Mouse (Mus musculus) hindbrain, embryonic 12.5 days (tissue): ENCODE measurements at regions not wholly inside any gene's neighbourhood (a gene's known extent, or its start where the extent isn't known, plus 50 kb on each side); places are given as distances from the start of the nearest gene placed in this dataset.

Experiments
- ATAC-seq: fragments of 200-750 bp; cut with Nextera tagmentation; 2 replicates; pipeline ENCODE4 v1.8.0; 2017; ENCODE audit warnings: moderate TSS enrichment; ENCODE audit not compliant: low FRiP score
- H3K27ac ChIP-seq: fragments of 300-500 bp; sonication (generic); 2 replicates; pipeline ENCODE4 v1.5.1; 2016; ENCODE audit warnings: mild to moderate bottlenecking
- H3K27me3 ChIP-seq: fragments of 300-500 bp; sonication (generic); 2 replicates; pipeline ENCODE4 v1.6.1; 2016; ENCODE audit warnings: mild to moderate bottlenecking
- H3K36me3 ChIP-seq: fragments of 300-500 bp; sonication (generic); 2 replicates; pipeline ENCODE4 v1.6.1; 2016; ENCODE audit warnings: mild to moderate bottlenecking
- H3K4me1 ChIP-seq: fragments of 300-500 bp; sonication (generic); 2 replicates; pipeline ENCODE4 v1.6.1; 2016
- H3K4me2 ChIP-seq: fragments of 300-500 bp; sonication (generic); replicated peaks from 2 replicates; pipeline ENCODE4 v1.6.1; 2016; ENCODE audit warnings: mild to moderate bottlenecking
- H3K4me3 ChIP-seq: fragments of 300-500 bp; sonication (generic); 2 replicates; pipeline ENCODE4 v1.5.1; 2016; ENCODE audit warnings: mild to moderate bottlenecking
- H3K9ac ChIP-seq: fragments of 300-500 bp; sonication (generic); 2 replicates; pipeline ENCODE4 v1.6.1; 2016; ENCODE audit warnings: mild to moderate bottlenecking, moderate library complexity
- H3K9me3 ChIP-seq: fragments of 300-500 bp; sonication (generic); replicated peaks from 2 replicates; pipeline ENCODE4 v1.6.1; 2016; ENCODE audit warnings: mild to moderate bottlenecking
- WGBS: fragments of 180-500 bp; shearing (Covaris S2); methylation state at CpG from one replicate; pipeline ENCODE4 v1.1.7; 2016; 5-methylcytosine and 5-hydroxymethylcytosine counted together

DNA sequence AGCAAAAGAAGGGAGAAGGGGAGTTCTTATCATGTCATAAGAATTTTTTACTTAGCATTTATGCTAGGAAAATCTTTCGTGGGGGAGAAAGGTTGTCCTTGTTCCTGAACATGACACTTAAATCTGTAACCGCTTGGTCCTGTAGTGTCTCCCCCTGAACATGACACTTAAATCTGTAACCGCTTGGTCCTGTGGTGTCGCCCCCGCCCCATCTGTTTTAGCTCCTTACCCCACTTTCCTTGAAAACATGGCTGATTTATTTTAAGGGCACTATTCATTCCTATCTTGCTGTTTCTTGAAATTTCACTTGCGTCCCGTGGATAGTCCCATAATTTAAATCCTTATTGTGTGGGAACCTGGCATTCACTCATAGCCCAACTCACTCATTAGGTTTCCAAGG, 82.2 kb downstream of the Rap2a start:
- ATAC-seq = no peak
- no peak overlapping the region for H3K27ac ChIP-seq
- H3K4me2 ChIP-seq = no peak overlapping the region
- H3K9me3 ChIP-seq = no peaks in the 10 kb centered on the region
- H3K4me1 ChIP-seq = no peaks in the 10 kb centered on the region
- no peak overlapping the region for H3K9ac ChIP-seq
- no peaks in the 10 kb centered on the region for H3K27me3 ChIP-seq
- H3K4me3 ChIP-seq = no peak overlapping the region
- 92% methylated on average over 7 of the region's 7 CpGs for WGBS
- no peaks in the 10 kb centered on the region for H3K36me3 ChIP-seq

DNA sequence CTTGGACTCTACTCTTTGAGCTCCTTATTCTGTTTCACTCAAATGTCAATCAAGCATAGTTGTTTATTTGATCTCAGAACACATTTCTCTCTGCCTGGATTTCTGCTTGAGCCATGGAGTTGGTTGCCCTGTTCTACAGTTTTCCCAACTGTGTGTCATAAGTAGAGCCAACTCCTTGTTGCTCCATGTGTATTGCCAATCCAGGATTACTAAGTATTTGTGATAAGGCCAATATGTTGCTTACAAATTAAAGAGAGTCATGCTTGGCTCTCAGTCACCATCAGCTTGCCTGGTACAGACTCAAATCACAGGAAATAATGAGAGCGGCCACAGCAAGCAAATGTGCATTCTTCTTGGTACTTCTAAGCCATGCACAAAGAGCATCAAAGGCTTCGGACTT, 82.7 kb downstream of the Rap2a start:
- no peaks in the 10 kb centered on the region for H3K9me3 ChIP-seq
- no peak overlapping the region for H3K4me2 ChIP-seq

DNA sequence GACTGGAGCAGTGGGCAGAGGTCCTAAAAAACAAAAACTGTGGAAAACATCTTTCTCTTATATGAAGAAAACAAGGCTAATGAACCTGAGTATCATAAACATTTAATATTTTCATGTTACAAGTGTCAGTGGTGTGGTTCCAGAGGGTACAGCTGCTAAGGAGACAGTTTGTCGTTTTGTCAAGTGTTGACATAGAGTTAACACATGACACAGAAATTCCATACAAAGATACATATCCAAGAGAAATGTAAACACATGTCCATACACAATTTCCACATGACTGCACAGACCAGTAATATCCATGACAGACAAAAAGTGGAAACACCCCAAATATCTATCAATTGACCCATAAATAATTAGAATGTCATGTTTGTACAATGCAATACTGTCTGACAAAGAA, 88.7 kb downstream of the Rap2a start:
- no peak overlapping the region for H3K4me2 ChIP-seq
- no peak overlapping the region for H3K4me3 ChIP-seq
- H3K9ac ChIP-seq = no peak overlapping the region
- no peaks in the 10 kb centered on the region for H3K27me3 ChIP-seq
- H3K9me3 ChIP-seq = no peaks in the 10 kb centered on the region
- no peaks in the 10 kb centered on the region for H3K4me1 ChIP-seq
- no peaks in the 10 kb centered on the region for H3K36me3 ChIP-seq
- WGBS = 82% methylated on average over 1 of the region's 1 CpGs
- no peak for ATAC-seq
- H3K27ac ChIP-seq = no peak overlapping the region

More for the DNA sequence above, 82.7 kb downstream of the Rap2a start:
- Histone ChIP-seq H3K9ac (no peak overlapping the region), H3K27ac (no peak overlapping the region), H3K36me3 (no peaks in the 10 kb centered on the region), H3K4me1 (no peaks in the 10 kb centered on the region), H3K27me3 (no peaks in the 10 kb centered on the region), H3K4me3 (no peak overlapping the region)
- ATAC-seq = no peak
- WGBS = 92% methylated on average over 2 of the region's 2 CpGs

DNA sequence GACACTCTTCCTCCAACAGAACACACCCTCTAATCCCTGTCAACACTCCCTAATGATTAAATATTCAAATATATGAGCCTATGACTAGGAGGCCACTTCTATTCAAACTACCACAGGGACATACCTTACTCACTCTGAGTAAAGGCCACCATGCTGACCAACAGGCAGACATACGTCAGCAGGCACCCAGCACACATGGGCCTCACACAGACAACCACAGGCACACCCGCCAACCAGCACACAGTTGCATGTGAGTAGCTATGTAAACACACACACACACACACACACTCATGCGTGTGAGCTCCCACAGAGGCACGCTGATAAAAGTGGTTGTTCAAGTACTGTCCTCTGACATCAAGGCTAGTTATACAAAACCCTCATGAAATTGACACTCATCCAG, 89.8 kb downstream of the Rap2a start:
- H3K9ac ChIP-seq = no peak overlapping the region
- WGBS = 85% methylated on average over 4 of the region's 4 CpGs
- no peaks in the 10 kb centered on the region for H3K9me3 ChIP-seq
- no peak overlapping the region for H3K4me3 ChIP-seq
- no peak overlapping the region for H3K4me2 ChIP-seq
- H3K36me3 ChIP-seq = no peaks in the 10 kb centered on the region
- no peaks in the 10 kb centered on the region for H3K27me3 ChIP-seq
- no peaks in the 10 kb centered on the region for H3K4me1 ChIP-seq
- H3K27ac ChIP-seq = no peak overlapping the region
- ATAC-seq = no peak

DNA sequence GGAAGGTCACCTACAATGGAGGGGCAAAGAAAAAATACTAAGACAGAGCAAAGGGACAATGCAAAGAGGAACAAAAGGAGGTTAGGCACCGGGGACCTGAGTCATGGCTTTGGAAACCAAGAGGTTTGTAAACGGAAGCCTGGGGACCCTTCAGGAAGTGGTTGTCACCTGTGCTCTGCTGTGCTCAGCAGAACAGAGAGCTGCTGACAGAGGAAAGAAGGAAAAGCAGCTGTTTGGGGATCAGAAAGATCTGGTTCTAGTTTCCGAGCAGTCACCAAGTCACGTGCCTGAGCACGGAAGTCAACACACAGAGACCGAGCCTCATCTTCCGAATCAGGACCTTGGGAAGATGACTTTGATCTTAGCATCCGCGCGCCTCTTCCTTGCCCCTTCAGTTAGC, 94.0 kb downstream of the Rap2a start:
- no peak overlapping the region for H3K4me2 ChIP-seq
- 82% methylated on average over 10 of the region's 10 CpGs for WGBS
- no peak overlapping the region for H3K4me3 ChIP-seq

DNA sequence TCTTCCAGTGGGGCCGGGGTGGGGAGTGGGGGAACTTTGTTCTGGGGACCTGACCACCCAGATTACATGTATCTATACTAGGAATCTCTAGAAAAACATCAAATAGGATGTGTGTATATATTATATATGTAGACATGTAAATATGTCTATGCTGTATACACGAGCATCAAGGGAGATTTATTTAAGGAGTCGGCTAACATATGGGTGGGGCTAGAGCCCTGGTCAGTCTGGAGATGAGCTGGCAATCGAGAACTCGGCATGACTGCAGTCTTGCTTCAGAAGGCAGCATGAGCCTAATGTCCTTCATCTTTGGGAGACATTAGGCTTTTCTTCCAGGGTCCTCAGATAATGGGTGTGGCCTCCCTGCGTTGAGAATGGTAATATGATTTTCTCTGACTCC, 97.0 kb downstream of the Rap2a start:
- Histone ChIP-seq H3K4me1 (no peaks in the 10 kb centered on the region), H3K9ac (no peak overlapping the region), H3K27me3 (no peaks in the 10 kb centered on the region), H3K36me3 (no peaks in the 10 kb centered on the region), H3K27ac (no peak overlapping the region), H3K4me2 (no peak overlapping the region), H3K4me3 (no peak overlapping the region), H3K9me3 (no peaks in the 10 kb centered on the region)
- no peak for ATAC-seq
- WGBS = 90% methylated on average over 6 of the region's 6 CpGs

More for the DNA sequence above, 94.0 kb downstream of the Rap2a start:
- Histone ChIP-seq H3K27ac (no peak overlapping the region), H3K27me3 (no peaks in the 10 kb centered on the region), H3K9ac (no peak overlapping the region), H3K9me3 (no peaks in the 10 kb centered on the region), H3K36me3 (no peaks in the 10 kb centered on the region), H3K4me1 (no peaks in the 10 kb centered on the region)
- ATAC-seq = no peak

DNA sequence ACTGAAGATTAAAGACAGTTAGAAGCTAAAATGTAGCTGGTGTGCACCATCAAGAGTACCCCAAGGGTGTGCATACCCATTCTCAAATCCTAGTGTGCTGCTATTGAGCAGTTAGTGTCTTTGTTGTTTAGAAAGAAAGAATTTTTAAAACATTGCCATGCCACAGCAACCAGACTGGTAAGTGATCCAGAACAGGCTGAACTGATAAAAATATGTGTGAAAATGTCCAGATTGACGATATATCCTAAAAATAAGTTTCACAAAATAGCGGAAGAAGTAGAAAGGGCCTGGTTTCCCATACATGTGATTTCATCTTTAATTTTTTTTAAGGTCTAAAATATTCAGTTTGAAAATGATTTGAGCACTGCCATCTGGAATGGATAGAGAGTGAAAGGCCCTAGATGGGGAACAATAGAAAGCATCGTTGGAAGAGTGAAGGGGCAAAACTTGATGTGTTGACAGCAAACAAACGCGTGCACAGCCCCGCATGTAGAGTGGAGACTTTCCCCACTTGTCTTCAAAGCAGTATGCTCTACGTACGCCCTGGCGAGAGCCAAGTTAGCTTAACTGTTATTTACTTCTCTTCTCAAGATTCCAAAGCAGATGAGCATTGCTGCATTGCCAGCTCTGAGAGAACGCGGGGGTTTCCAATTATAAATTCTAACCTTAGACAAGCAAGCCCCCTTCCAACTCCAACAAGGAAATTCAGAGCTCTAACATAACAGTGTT, 100.3 kb downstream of the Rap2a start:
- Histone ChIP-seq H3K27ac (no peak overlapping the region), H3K4me3 (no peak overlapping the region), H3K4me1 (no peaks in the 10 kb centered on the region), H3K27me3 (no peaks in the 10 kb centered on the region), H3K9ac (no peak overlapping the region), H3K4me2 (no peak overlapping the region), H3K36me3 (no peaks in the 10 kb centered on the region), H3K9me3 (no peaks in the 10 kb centered on the region)
- 84% methylated on average over 11 of the region's 11 CpGs for WGBS
- no peak for ATAC-seq

DNA sequence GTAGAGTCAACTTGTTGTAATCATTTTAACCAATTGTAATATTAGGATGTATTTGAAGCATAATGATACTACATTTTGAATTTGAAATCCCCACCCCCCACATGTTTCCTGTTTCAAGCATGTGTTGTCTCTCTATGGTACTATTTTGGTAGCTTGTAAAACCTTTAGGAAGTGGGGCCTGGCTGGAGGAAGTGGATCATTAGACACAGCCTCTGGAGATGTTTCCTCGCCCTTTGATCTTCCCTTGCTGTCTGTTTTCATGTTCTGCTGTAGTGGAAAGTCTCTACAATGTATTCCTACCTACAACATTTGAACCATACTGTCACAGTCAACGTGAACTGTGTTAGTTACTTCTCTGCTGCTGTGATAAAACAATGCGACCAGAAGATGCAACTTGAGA, 105.6 kb downstream of the Rap2a start:
- no peaks in the 10 kb centered on the region for H3K4me1 ChIP-seq
- no peak overlapping the region for H3K27ac ChIP-seq
- H3K27me3 ChIP-seq = no peaks in the 10 kb centered on the region
- H3K4me2 ChIP-seq = no peak overlapping the region
- no peaks in the 10 kb centered on the region for H3K36me3 ChIP-seq
- H3K9me3 ChIP-seq = no peaks in the 10 kb centered on the region
- H3K9ac ChIP-seq = no peak overlapping the region
- no peak overlapping the region for H3K4me3 ChIP-seq
- 72% methylated on average over 3 of the region's 3 CpGs for WGBS
- ATAC-seq = no peak

DNA sequence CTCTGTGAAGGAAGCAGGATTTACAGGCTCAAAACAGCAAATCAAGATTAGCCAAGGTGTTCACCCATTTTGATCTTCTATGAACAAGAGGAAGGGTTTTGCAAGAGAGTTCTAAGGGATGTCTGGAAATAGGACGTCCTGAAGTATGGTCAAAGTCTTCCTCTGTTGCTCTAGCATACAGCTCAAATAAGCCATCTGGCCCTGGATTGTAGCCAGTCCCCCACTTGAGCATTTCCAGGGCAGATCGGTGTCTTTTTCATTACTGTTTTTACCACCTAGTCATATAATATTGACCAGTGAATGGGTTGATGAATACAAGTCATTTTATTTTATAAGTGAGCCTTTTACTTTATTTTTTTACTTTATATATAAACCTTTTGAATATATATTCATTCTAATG, 113.9 kb downstream of the Rap2a start:
- 91% methylated on average over 2 of the region's 2 CpGs for WGBS
- Histone ChIP-seq H3K27ac (no peak overlapping the region), H3K9ac (no peak overlapping the region), H3K4me3 (no peak overlapping the region), H3K36me3 (no peaks in the 10 kb centered on the region), H3K4me1 (no peaks in the 10 kb centered on the region), H3K27me3 (no peaks in the 10 kb centered on the region), H3K4me2 (no peak overlapping the region), H3K9me3 (no peaks in the 10 kb centered on the region)
- no peak for ATAC-seq

DNA sequence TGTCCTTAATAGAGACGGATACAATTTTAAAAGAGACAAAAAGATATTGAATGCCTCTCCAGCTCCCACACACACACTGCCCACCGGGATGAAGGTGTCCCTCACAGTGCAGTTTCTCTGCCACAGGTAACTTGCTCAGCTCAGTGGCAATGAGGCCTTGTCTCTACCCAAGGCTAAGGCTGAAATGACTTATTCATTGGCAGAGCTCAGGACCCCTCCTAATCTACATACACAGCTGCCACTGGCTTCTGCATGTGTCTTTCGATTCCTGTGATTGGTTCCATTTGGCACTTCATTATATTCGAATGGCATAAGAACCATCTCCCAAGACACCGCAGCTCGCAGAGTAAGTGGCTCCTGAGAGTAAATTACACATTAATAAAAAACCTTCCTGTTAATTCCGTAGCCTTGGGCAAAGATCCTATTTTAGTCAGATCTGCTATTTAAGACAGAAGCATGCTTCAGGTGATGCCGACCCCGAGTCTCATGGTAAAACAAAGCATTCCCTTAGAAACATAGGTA, 122.2 kb downstream of the Rap2a start:
- H3K27ac ChIP-seq = no peak overlapping the region
- no peaks in the 10 kb centered on the region for H3K4me1 ChIP-seq
- H3K27me3 ChIP-seq = no peaks in the 10 kb centered on the region
- no peak overlapping the region for H3K4me2 ChIP-seq
- peak; percentile 46; the same call in 1 of the 2 replicates for ATAC-seq
- H3K9ac ChIP-seq = no peak overlapping the region
- no peak overlapping the region for H3K4me3 ChIP-seq
- WGBS = 80% methylated on average over 9 of the region's 9 CpGs
- no peaks in the 10 kb centered on the region for H3K9me3 ChIP-seq
- no peaks in the 10 kb centered on the region for H3K36me3 ChIP-seq

DNA sequence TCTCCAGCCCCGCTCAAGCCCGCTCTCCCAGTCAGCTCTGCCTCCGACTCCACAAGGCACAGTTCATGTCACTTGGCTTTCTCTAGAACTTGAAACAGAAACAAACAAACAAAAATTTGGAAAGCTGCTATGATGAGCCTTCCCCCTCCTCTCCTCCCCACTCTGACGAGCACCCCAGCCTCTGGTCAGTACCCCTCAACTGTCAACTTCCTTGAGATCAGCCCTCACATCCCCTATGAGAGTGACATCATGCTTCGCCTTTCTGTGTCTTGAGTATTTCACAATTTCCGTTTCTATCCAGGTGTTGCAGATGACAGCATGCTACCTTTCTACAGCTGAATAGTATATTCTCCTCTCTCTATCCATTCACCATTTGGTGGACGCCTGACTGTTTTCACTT, 123.3 kb downstream of the Rap2a start:
- H3K36me3 ChIP-seq = no peaks in the 10 kb centered on the region
- no peak overlapping the region for H3K4me3 ChIP-seq
- no peak for ATAC-seq
- H3K4me2 ChIP-seq = no peak overlapping the region
- H3K27me3 ChIP-seq = no peaks in the 10 kb centered on the region
- 93% methylated on average over 7 of the region's 7 CpGs for WGBS
- no peaks in the 10 kb centered on the region for H3K9me3 ChIP-seq
- no peaks in the 10 kb centered on the region for H3K4me1 ChIP-seq
- H3K27ac ChIP-seq = no peak overlapping the region
- H3K9ac ChIP-seq = no peak overlapping the region

DNA sequence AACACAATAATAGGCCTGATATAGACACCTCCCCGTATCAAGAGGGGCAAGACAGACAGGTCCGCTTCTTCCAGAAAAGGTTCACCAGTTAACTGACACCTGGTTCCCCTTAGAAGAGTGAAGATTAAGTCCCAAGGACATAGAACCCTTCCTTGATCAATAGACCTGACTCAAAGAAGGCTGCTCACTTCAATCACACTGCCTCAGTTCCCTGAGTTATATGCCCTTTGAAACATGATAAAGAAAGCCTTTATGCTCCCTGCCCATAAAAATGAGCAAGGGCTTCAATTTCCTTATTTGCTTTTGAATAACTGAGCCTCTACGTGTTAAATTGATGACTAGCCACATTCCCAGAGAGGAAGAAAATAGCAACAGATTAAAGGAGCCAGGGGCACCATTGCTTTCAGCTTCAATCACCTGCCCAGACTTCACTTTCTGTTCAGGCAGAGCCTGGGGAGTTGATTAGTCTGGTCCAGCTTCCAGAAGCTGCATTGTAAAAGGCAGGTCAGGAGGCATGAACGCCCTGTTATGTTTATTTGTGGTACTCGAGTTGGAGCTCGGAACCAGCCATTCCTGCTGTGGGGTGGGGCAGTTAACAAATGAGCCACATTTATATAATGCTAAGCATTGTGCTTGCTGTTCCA, 125.7 kb downstream of the Rap2a start:
- no peaks in the 10 kb centered on the region for H3K9me3 ChIP-seq
- no peaks in the 10 kb centered on the region for H3K4me1 ChIP-seq
- no peak for ATAC-seq
- no peaks in the 10 kb centered on the region for H3K27me3 ChIP-seq
- no peak overlapping the region for H3K27ac ChIP-seq
- H3K4me2 ChIP-seq = no peak overlapping the region
- H3K36me3 ChIP-seq = no peaks in the 10 kb centered on the region
- no peak overlapping the region for H3K4me3 ChIP-seq
- no peak overlapping the region for H3K9ac ChIP-seq
- WGBS = 64% methylated on average over 6 of the region's 6 CpGs

DNA sequence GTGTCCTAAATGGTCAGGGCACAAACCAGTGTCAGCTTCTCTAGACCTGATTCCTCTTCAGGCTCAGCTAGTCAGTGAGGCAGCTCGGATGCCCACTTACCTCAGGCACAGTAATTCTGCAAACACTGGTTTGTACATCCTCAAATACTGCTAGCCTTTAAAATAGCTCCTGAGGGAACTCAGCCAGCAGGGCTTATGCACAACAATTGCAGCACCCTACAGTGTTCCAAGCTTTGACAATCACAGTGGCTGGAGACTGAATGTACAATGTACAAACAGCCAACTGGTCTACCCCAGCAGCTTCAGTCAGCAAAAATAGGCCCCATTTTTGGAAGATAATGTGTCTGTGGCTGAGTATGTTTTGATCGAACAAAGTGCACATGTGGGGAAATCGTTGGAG, 129.6 kb downstream of the Rap2a start:
- no peak overlapping the region for H3K4me2 ChIP-seq
- 90% methylated on average over 3 of the region's 3 CpGs for WGBS
- no peak overlapping the region for H3K4me3 ChIP-seq
- H3K4me1 ChIP-seq = no peaks in the 10 kb centered on the region
- no peaks in the 10 kb centered on the region for H3K27me3 ChIP-seq
- no peaks in the 10 kb centered on the region for H3K9me3 ChIP-seq
- no peak overlapping the region for H3K9ac ChIP-seq
- no peaks in the 10 kb centered on the region for H3K36me3 ChIP-seq
- H3K27ac ChIP-seq = no peak overlapping the region
- no peak for ATAC-seq
